In the genomic region with DNA sequence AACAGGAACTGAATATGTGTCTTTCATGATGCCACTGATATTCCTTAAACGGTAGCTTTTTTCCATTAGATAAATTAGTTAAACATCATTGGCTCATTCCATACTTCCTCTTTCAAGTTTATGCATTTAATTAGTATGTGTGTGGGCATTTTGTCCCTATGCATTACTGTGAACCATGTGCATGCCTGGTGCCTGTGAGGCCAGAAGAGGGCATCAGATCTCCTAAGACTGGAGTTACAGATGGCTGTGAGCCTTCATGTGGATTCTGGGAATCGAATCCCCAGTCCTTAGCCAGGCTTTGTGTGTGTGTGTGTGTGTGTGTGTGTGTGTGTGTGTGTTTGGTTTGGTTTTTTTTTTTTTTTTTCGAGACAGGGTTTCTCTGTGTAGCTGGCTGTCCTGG, we compare ENCODE assay signal across 16 mouse cellular contexts. TPM values are rescaled to one million over a fixed set of nuclear protein-coding genes. Genes with fewer than 3 reads are reported as not detected.
DNase-seq lines count a peak whose midpoint lies in the region; ATAC-seq and TF ChIP-seq lines count a peak whose summit lies in the region.
"Had no signal": no experiment of that assay in that cellular context is flagged by ENCODE, and none has a peak within 500 bp of the region (broad histone marks: within the 10 kb centered on the region; RNA-seq: fewer than 3 reads in every experiment).

No protein-coding gene starts in this region.

- H3K27ac ChIP-seq in heart, postnatal 0 days (ENCODE audit: low read depth), result no peak overlapping the region
- no peak overlapping the region for H3K27ac ChIP-seq in lung, postnatal 0 days (ENCODE audit: low read length)
- no peak overlapping the region for H3K27ac ChIP-seq in embryonic facial prominence, embryonic 10.5 days (replicated peaks)
- H3K27ac ChIP-seq: kidney, embryonic 15.5 days; limb, embryonic 12.5 days; lung, embryonic 15.5 days had no signal

- no peak for ATAC-seq in heart, postnatal 0 days (ENCODE audit: insufficient read depth, low read depth)
- ATAC-seq in lung, postnatal 0 days, result no peak
- ATAC-seq: activated CD4-positive, CD25-positive, alpha-beta regulatory T cell, adult 4 months had no signal

- no peaks in the 10 kb centered on the region for H3K9me3 ChIP-seq in heart, postnatal 0 days (replicated peaks; ENCODE audit: control insufficient read depth, low read length)
- H3K9me3 ChIP-seq in lung, postnatal 0 days (ENCODE audit: low read length), result no peaks in the 10 kb centered on the region
- H3K9me3 ChIP-seq in embryonic facial prominence, embryonic 10.5 days, result no peaks in the 10 kb centered on the region
- H3K9me3 ChIP-seq: kidney, embryonic 15.5 days; limb, embryonic 12.5 days; lung, embryonic 15.5 days had no signal

- H3K4me3 ChIP-seq in heart, postnatal 0 days (ENCODE audit: low read depth, low read length), result no peak overlapping the region
- no peak overlapping the region for H3K4me3 ChIP-seq in lung, postnatal 0 days (ENCODE audit: low read depth, low read length)
- H3K4me3 ChIP-seq in embryonic facial prominence, embryonic 10.5 days, result no peak overlapping the region
- H3K4me3 ChIP-seq: kidney, embryonic 15.5 days; limb, embryonic 12.5 days; lung, embryonic 15.5 days had no signal

- DNase-seq in heart, postnatal 0 days (ENCODE audit: low spot score), result no peak
- no peak for DNase-seq in heart, adult 18-20 months
- DNase-seq in lung, postnatal 0 days (ENCODE audit: low spot score), result no peak
- DNase-seq in lung, postnatal 36 days, result no peak
- DNase-seq in MEL-GATA-1-ER (ENCODE audit: extremely low read depth, low read depth), result peak; percentile 51
- peak; percentile 18 for DNase-seq in retina, embryonic 14.5 days (ENCODE audit: low spot score)
- DNase-seq in embryonic facial prominence, embryonic 10.5 days (ENCODE audit: low spot score), result no peak
- no peak for DNase-seq in layer of hippocampus, postnatal 36 days
- DNase-seq: cerebellum, adult 2 months; heart, adult 11 months; right cerebral cortex, postnatal 4 days; thymus, postnatal 36 days had no signal

- no peaks in the 10 kb centered on the region for H3K27me3 ChIP-seq in heart, postnatal 0 days (ENCODE audit: control insufficient read depth, insufficient read depth, low read length)
- H3K27me3 ChIP-seq in lung, postnatal 0 days (replicated peaks; ENCODE audit: insufficient read depth, low read length), result no peaks in the 10 kb centered on the region
- H3K27me3 ChIP-seq in embryonic facial prominence, embryonic 10.5 days (replicated peaks; ENCODE audit: low read depth, poor library complexity, severe bottlenecking), result no peaks in the 10 kb centered on the region
- H3K27me3 ChIP-seq: kidney, embryonic 15.5 days; limb, embryonic 12.5 days; lung, embryonic 15.5 days had no signal

- no peak for TF ChIP-seq EP300 in heart, postnatal 0 days (IDR thresholded peaks at IDR 0.05; ENCODE audit: low read depth)
- no peak for TF ChIP-seq EP300 in lung, postnatal 0 days (IDR thresholded peaks at IDR 0.05)

- H3K4me1 ChIP-seq in heart, postnatal 0 days (ENCODE audit: control insufficient read depth, insufficient read depth), result no peaks in the 10 kb centered on the region
- no peaks in the 10 kb centered on the region for H3K4me1 ChIP-seq in lung, postnatal 0 days (ENCODE audit: insufficient read depth, low read depth, low read length)
- 0 out of 2 replicates have a peak, but pooled peaks cover 3% of the 10 kb centered on the region for H3K4me1 ChIP-seq in embryonic facial prominence, embryonic 10.5 days
- H3K4me1 ChIP-seq: kidney, embryonic 15.5 days; limb, embryonic 12.5 days; lung, embryonic 15.5 days had no signal

- TF ChIP-seq CTCF in heart, postnatal 0 days (IDR thresholded peaks at IDR 0.05; ENCODE audit: low read depth), result 0 out of 2 replicates have a peak, but pooled peaks have one; percentile 2
- TF ChIP-seq CTCF in lung, postnatal 0 days (IDR thresholded peaks at IDR 0.05), result peak; percentile 27; the same call in 1 of the 2 replicates

- WGBS in heart, postnatal 0 days, result 67% methylated on average over 3 of the region's 3 CpGs
- WGBS in lung, postnatal 0 days, result 55% methylated on average over 2 of the region's 3 CpGs
- WGBS in embryonic facial prominence, embryonic 10.5 days, result 74% methylated on average over 2 of the region's 3 CpGs

- no peak overlapping the region for H3K9ac ChIP-seq in heart, postnatal 0 days (replicated peaks; ENCODE audit: low read depth, low read length)
- H3K9ac ChIP-seq in lung, postnatal 0 days (replicated peaks; ENCODE audit: low read depth), result no peak overlapping the region
- H3K9ac ChIP-seq: kidney, embryonic 15.5 days; limb, embryonic 12.5 days; lung, embryonic 15.5 days had no signal

- no peaks in the 10 kb centered on the region for H3K36me3 ChIP-seq in heart, postnatal 0 days (replicated peaks; ENCODE audit: control insufficient read depth, insufficient read depth, low read length)
- no peaks in the 10 kb centered on the region for H3K36me3 ChIP-seq in lung, postnatal 0 days (ENCODE audit: insufficient read depth, low read length)
- H3K36me3 ChIP-seq in embryonic facial prominence, embryonic 10.5 days (replicated peaks), result no peaks in the 10 kb centered on the region
- H3K36me3 ChIP-seq: kidney, embryonic 15.5 days; limb, embryonic 12.5 days; lung, embryonic 15.5 days had no signal

- H3K4me2 ChIP-seq in heart, postnatal 0 days (ENCODE audit: low read depth, low read length), result no peak overlapping the region
- no peak overlapping the region for H3K4me2 ChIP-seq in lung, postnatal 0 days (replicated peaks; ENCODE audit: low read depth, low read length)
- H3K4me2 ChIP-seq: kidney, embryonic 15.5 days; limb, embryonic 12.5 days; lung, embryonic 15.5 days had no signal

RNA-seq across cellular contexts. Expression of a gene that starts 7.2 kb away (rescaled TPM):
- 0.34 TPM in 1 of 2 replicates, not detected in the other for total RNA-seq in heart, postnatal 0 days (2014; rRNA removed; ENCODE audit: low replicate concordance)
- 0.93 and 1.5 TPM in 2 replicates for polyA plus RNA-seq in heart, postnatal 0 days (2015; fragmentation: Nextera tagmentation; extraction: Ambion mirVana)
- 1 to 10 TPM; 1.4 to 1.8 TPM for total RNA-seq in heart, adult 18-20 months (2021)
- 2.5 and 3.5 TPM in 2 replicates for polyA plus RNA-seq in lung, postnatal 0 days (2015; fragmentation: Nextera tagmentation; extraction: Ambion mirVana)
- 74.2 and 83.1 TPM in 2 replicates for polyA plus RNA-seq in embryonic facial prominence, embryonic 10.5 days (2016; fragmentation: Nextera tagmentation; extraction: Ambion mirVana)
- total RNA-seq in layer of hippocampus, postnatal 36 days (2021), result 100 to 1,000 TPM; 287 to 299 TPM
- polyA plus RNA-seq: activated CD4-positive, CD25-positive, alpha-beta regulatory T cell, adult 4 months had no signal

RNA-seq across cellular contexts. Expression of a gene that starts 17.3 kb away (rescaled TPM):
- total RNA-seq in heart, postnatal 0 days (2014; rRNA removed; ENCODE audit: low replicate concordance), result 70.6 and 87.3 TPM in 2 replicates
- polyA plus RNA-seq in heart, postnatal 0 days (2015; fragmentation: Nextera tagmentation; extraction: Ambion mirVana), result 70.7 and 71.7 TPM in 2 replicates
- total RNA-seq in heart, adult 18-20 months (2021), result 10 to 100 TPM; 63.4 to 66.8 TPM
- polyA plus RNA-seq in lung, postnatal 0 days (2015; fragmentation: Nextera tagmentation; extraction: Ambion mirVana), result 78.8 and 81.5 TPM in 2 replicates
- 88.4 and 89.9 TPM in 2 replicates for polyA plus RNA-seq in embryonic facial prominence, embryonic 10.5 days (2016; fragmentation: Nextera tagmentation; extraction: Ambion mirVana)
- 100 to 1,000 TPM in 1 of 2 experiments, 10 to 100 TPM in 1; 90.0 to 100 TPM for total RNA-seq in layer of hippocampus, postnatal 36 days (2021)

RNA-seq across cellular contexts. Expression of a gene that starts 47.0 kb away (rescaled TPM):
- total RNA-seq in heart, postnatal 0 days (2014; rRNA removed; ENCODE audit: low replicate concordance), result 46.8 and 70.5 TPM in 2 replicates
- 81.4 and 86.4 TPM in 2 replicates for polyA plus RNA-seq in heart, postnatal 0 days (2015; fragmentation: Nextera tagmentation; extraction: Ambion mirVana)
- 10 to 100 TPM; 58.7 to 62.7 TPM for total RNA-seq in heart, adult 18-20 months (2021)
- 138 and 158 TPM in 2 replicates for polyA plus RNA-seq in lung, postnatal 0 days (2015; fragmentation: Nextera tagmentation; extraction: Ambion mirVana)
- polyA plus RNA-seq in embryonic facial prominence, embryonic 10.5 days (2016; fragmentation: Nextera tagmentation; extraction: Ambion mirVana), result 177 and 180 TPM in 2 replicates
- total RNA-seq in layer of hippocampus, postnatal 36 days (2021), result 10 to 100 TPM; 73.0 to 81.6 TPM

Comparison
In these comparisons a context has a peak if more than half of its experiments do, and no peak if none do; other contexts are left out.
1. DNase-seq: peak in MEL-GATA-1-ER (single experiment) and retina, embryonic 14.5 days (single experiment); none in heart, postnatal 0 days (single experiment), heart, adult 18-20 months (0 of 2), lung, postnatal 0 days (single experiment), lung, postnatal 36 days (single experiment), embryonic facial prominence, embryonic 10.5 days (single experiment) and layer of hippocampus, postnatal 36 days (0 of 2).
2. RNA of a gene that starts 7.2 kb away (total RNA-seq): 287 to 299 TPM in layer of hippocampus, postnatal 36 days; 1.4 to 1.8 TPM in heart, adult 18-20 months and 0.34 TPM in heart, postnatal 0 days; every median in the first group is over 100 times any median in the second.